Mouse (Mus musculus) right cerebral cortex, adult 18-20 months (tissue): ENCODE results near the gene Atp5g2.

ENCODE experiments used
- DNase-seq: peaks from one replicate; pipeline ENCODE4 v3.0.0; 2022; ENCODE audit warnings: mixed read lengths

Gene Atp5g2

GRCm38 (mm10) chr15:102672215-102673071, at the start of gene Atp5g2:
Gene Atp5g2, minus strand, starts transcription at chr15:102672352.
- peak; percentile 46 for DNase-seq

GRCm38 (mm10) chr15:102721016-102721898, 49.1 kb upstream of the Atp5g2 start:
- DNase-seq, result no peak

- no peak for DNase-seq
Measured at GRCm38 (mm10) chr15:102716132-102716531, 44.0 kb upstream of the Atp5g2 start.

- DNase-seq, result no peak
Measured at GRCm38 (mm10) chr15:102707736-102708269, 35.7 kb upstream of the Atp5g2 start.

- no peak for DNase-seq
Measured at GRCm38 (mm10) chr15:102705923-102706503, 33.9 kb upstream of the Atp5g2 start.

GRCm38 (mm10) chr15:102705226-102705894, 33.2 kb upstream of the Atp5g2 start:
- DNase-seq, result no peak

GRCm38 (mm10) chr15:102704806-102705205, 32.7 kb upstream of the Atp5g2 start:
- no peak for DNase-seq

GRCm38 (mm10) chr15:102702972-102703371, 30.8 kb upstream of the Atp5g2 start:
- DNase-seq, result no peak

GRCm38 (mm10) chr15:102698193-102698592, 26.0 kb upstream of the Atp5g2 start:
- peak; percentile 79 for DNase-seq

GRCm38 (mm10) chr15:102696899-102697298, 24.7 kb upstream of the Atp5g2 start:
- no peak for DNase-seq

GRCm38 (mm10) chr15:102693600-102693999, 21.4 kb upstream of the Atp5g2 start:
- peak; percentile 91 for DNase-seq

- peak; percentile 71 for DNase-seq
Measured at GRCm38 (mm10) chr15:102692991-102693411, 20.8 kb upstream of the Atp5g2 start.

GRCm38 (mm10) chr15:102692321-102692804, 20.2 kb upstream of the Atp5g2 start:
- DNase-seq, result no peak

GRCm38 (mm10) chr15:102685791-102686190, 13.6 kb upstream of the Atp5g2 start:
- DNase-seq, result no peak

- no peak for DNase-seq
Measured at GRCm38 (mm10) chr15:102683670-102684069, 11.5 kb upstream of the Atp5g2 start.

GRCm38 (mm10) chr15:102676345-102676744, 4.2 kb upstream of the Atp5g2 start:
- no peak for DNase-seq

- peak; percentile 73 for DNase-seq
Measured at GRCm38 (mm10) chr15:102673548-102673947, 1.4 kb upstream of the Atp5g2 start.

GRCm38 (mm10) chr15:102671721-102672214, 384 bp downstream of the Atp5g2 start:
- peak; percentile 71 for DNase-seq

- DNase-seq, result peak; percentile 98
Measured at GRCm38 (mm10) chr15:102670767-102671575, 1.2 kb downstream of the Atp5g2 start.

- DNase-seq, result no peak
Measured at GRCm38 (mm10) chr15:102670281-102670680, 1.9 kb downstream of the Atp5g2 start.

GRCm38 (mm10) chr15:102669571-102669970, 2.6 kb downstream of the Atp5g2 start:
- no peak for DNase-seq
